Mouse (Mus musculus) yolk sac, embryonic 10.5 days (tissue): ENCODE data around the gene Cbx4.
"Not testable (repeated sequence)": the region's sequence is repeated elsewhere in the genome, so short reads cannot be mapped to it uniquely, and the experiment has no call there.

Experiments
- DNase-seq: peaks from one replicate; pipeline ENCODE4 v3.0.0-alpha.2; 2017; ENCODE audit warnings: low spot score

Cbx4 gene

DNA sequence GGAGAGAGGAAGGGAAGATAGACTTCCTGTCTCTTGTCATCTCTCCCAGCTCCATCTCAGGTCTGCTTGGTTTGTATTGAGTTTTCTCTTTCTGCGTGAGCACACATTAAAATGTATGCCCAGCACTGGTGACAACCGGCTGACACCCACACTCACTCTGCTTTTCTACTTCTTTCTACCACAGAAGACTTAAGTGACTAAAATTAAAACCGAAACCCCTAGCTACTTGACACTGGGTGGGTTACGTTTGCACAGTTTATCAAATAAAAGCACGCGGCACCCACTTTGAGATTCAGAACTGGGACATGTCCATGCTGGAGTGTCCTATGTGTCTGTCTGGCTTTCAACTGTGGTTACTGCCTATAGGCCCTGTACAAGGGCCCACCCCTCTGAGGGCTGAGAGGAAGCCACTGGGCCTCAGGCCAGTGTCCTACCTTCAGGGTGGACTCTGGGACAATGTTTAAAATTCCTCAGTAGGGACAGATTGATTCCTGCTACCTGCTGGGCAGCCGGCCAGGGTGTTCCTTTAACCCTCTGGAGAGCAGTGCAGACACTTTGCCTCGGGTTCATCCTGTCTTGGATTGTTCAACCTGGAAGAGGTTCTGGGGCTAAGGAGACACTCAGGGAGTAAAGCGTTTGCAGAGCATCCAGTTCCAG lies 23.5 kb upstream of the Cbx4 start:
- DNase-seq: no peak

DNA sequence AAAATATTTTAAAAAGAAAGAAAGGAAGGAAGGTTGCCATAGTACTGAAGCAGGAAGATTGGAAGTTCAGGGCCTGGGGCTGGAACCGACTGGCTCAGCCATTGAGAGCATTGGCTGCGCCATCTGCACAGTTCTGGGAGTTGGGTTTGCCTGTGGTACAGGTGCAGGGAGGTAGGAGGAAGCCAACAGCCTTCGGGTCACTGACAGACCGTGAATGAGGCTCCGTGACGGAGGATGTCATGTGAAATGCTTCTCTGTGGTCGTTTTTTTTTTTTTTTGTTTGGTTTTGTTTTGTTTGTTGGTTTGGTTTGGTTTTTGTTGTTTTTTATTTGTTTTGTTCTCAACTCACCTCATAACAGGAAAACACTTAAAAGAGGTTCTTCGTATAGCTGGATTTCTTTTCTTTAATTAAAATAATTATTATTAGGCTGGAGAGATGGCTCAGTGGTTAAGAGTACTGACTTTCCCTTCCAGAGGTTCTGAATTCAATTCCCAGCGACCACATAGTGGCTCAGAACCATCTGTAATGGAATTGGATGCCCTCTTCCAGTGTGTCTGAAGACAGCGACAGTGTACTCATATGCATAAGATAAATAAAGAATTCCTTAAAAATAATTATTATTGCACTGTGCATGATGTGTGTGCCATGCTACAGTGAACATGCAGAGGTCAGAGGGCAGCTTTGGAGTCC lies 22.7 kb upstream of the Cbx4 start:
- no peak for DNase-seq

DNA sequence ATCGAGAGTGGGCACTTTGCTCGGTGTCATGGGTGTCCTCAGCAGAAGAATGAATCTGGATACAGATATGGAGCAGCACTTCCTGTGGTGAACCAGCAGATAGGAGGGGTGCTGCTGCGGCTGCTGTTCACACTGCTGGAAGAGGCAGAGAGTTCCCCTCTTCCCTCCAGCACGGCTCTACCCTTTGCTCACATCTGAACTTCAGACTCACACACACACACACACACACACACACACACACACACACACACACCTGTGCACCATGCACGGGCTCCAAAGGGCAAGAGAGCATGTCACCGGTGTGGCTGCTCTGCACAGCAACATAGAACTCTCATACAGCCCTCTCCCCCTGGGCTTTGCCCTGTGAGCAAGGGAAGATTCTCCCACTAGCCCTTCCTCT lies 20.3 kb upstream of the Cbx4 start:
- no peak for DNase-seq

DNA sequence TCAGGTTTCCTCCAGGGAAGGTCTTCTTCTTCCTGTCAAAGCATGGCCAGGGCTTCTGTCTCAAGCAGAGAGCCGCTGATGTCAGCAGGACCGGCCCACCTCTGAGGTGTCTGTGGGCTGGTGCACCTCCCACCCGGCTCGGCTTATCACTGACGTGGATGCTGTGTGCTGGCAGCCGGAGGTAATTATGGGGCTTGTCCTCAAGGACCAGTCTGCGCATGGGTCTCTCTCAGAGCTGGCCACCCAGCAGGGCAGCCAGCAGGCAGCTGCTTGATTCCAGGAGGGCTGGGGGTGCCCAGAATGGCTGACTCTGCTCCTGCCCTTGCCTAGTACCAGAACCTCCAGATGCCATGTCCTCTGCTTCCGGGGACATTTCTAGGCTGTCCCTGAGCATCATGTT lies 19.7 kb upstream of the Cbx4 start:
- no peak for DNase-seq

DNA sequence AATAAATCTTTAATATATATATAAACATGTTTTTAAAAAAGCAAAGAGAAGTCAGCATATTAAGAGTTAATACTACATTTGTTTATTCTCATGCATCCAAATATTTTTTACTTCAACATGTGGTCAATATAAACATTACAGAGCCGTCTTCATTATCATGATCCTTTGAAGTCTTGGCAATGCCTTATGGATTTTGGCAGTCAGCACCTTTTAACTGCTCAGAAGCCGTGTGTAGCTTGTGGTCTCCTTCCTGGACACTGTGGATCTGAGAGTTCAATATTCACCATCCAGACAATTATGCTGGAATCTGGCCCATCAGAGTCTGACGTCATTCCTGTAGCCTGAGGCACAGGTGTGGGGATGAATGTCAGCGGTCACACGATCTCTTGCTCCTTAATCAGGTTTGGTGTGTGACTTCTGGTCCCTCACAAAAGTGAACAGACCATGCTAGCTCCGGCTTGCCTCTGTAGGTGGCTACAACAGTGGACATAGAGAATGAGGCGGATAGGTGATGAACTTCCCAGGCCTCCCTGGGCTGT lies 19.1 kb upstream of the Cbx4 start:
- DNase-seq: no peak

DNA sequence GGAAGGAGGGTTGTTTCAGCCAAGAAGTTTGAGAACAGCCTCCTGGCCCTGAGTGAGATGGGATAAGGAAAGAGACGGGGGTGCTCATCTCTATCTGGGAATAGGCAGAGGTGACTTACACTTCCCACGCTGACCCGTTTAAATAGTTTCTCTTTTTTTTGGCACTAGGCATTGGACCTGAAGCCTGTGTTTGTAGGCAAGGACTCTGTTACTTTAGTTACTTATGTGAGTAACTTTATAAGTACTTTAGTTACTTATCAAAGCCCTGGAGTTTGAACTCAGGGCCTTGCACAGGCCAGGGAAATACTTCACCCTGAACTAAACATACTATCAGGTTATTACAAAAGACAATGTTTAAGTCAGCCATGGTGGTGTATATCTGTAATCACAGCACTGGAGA lies 18.0 kb upstream of the Cbx4 start:
- DNase-seq: no peak

DNA sequence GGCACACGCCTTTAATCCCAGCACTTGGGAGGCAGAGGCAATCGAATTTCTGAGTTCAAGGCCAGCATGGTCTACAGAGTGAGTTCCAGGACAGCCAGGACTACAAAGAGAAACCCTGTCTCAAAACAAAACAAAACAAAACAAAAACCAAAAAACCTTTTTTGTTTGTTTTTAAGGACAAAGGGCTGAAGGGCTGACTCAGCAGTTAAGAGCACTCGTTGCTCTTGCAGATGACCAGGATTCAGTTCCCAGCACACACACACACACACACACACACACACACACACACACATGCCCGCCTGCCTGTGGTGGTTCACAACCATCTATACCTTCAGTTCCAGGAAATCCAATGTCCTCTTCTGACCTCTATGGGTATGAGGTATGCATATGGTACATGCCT lies 14.3 kb upstream of the Cbx4 start:
- DNase-seq: not testable (repeated sequence)

DNA sequence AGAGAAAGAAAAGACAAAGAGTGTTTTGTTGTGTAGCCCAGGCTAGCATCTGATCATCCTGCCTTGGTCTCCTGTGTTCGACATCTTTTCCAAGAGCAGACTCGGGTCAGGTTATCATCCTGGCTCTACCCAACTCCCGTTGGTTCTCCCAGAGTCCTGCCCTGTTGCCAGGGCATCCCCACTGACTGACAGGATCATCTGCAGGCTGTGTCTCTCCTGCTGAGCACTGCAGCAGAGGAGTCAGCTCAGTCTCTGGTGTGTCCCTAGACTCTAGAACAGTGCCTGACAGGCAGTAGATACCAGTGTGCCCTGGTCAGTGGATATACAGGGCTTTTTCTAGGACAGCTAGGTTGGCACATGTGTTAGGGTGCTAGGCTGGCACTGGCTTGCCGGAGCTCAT lies 12.2 kb upstream of the Cbx4 start:
- DNase-seq: no peak

DNA sequence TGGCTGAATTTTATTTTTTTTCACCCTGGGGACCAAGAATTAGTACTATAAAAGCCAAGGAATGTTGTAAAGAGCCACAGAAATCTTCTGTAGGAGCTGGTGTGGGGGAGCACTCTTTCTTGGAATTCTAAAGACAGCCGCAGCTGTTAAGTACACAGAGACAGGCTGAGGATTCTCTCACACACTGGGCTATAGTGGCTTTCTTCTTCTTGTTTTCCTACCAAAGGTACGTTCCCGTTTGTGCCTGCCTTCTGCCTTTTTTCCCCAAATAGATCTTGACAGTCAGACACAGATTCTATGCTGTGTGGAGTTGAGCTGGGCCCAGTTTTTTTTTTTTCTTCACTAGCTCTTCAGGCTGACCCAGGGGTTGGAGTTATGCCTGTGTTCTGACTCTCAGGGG lies 9.4 kb upstream of the Cbx4 start:
- no peak for DNase-seq

DNA sequence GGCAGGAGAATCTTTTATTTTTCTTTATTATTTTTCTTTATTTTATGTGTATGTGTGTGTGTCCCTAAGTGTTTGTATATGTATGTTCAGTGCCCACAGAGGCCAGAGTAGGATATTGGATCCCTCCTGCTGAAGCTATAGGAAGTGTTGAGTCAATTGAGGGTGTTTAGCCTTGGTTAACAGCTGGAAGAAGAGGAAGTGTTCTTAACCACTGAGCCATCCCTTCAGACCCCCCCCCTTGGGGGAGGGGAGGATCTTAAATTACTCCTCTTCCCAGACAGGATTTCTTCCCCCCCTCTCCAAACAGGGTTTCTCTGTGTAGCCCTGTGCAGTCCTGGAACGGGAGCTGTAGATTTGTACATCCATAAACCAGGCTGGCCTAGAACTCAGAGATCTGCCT lies 7.3 kb upstream of the Cbx4 start:
- no peak for DNase-seq

DNA sequence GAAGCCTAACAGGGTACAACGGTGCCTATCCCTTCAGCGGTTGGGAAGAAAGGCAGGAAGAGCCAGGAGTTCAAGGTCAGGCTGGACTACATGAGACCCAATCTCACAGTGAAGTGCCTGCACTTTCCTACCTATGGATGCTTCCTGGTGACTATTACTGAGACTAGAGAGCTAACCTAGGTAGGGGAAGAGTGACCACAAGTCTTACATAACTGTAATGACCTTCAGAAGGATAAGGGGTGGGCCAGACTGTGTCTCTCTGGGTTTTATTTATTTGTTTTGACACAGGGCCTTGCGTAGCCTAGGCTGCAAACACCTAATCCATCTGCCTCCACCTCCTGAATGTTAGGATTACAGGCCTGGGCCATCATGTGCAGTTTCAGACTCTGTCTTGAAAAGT lies 6.3 kb upstream of the Cbx4 start:
- no peak for DNase-seq

DNA sequence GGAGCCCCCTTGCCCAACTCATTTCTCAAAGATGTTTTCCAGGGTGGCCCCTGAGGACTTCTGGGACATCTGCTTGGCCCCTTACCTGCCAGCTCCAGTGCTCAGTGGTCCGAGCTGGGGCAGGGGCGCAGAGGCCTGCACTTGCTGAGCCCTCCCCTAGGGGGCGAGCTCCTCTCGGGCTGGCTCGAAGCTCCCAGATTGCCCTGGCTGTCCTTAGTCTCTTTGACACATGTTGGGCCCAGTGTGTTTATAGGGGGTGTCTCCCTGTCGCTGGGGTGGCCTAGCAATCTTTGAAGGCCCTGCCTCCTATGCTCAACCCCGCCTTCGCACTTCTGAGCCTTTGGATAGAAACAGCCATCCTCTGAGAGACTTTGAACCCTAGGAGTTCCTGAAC lies 5.6 kb upstream of the Cbx4 start:
- peak; percentile 69 for DNase-seq

DNA sequence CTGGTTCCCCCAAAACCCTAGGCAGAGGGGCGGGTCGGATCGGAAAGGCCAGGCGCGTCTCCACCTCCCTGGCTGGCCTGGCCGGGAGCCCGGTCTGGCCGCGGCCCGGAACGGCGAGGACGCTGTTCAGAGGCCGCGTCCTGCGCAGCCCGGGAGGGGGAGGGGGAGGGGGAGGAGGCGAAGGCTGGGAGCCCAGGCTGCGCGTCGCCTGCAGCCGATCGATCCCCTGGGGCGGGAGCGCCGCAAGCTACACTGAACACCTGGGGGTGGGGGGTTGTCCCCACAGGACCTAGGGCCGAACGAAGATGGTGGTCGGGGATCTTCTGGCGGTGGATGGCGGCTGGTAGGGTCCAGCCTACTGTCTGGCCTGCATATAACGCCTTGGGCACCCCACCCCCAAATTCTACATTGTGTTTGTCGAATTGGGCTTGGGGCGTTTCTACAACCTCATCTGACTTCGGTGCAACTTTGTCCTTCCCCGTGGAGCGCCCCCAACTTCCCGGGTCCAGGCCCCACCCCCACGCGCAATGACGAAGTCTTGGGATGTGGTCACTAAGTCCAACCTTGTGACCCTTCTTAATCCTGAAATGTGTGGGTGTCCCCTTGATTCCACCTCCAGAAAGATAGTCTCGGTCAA lies 5.1 kb upstream of the Cbx4 start:
- DNase-seq: peak; percentile 80

DNA sequence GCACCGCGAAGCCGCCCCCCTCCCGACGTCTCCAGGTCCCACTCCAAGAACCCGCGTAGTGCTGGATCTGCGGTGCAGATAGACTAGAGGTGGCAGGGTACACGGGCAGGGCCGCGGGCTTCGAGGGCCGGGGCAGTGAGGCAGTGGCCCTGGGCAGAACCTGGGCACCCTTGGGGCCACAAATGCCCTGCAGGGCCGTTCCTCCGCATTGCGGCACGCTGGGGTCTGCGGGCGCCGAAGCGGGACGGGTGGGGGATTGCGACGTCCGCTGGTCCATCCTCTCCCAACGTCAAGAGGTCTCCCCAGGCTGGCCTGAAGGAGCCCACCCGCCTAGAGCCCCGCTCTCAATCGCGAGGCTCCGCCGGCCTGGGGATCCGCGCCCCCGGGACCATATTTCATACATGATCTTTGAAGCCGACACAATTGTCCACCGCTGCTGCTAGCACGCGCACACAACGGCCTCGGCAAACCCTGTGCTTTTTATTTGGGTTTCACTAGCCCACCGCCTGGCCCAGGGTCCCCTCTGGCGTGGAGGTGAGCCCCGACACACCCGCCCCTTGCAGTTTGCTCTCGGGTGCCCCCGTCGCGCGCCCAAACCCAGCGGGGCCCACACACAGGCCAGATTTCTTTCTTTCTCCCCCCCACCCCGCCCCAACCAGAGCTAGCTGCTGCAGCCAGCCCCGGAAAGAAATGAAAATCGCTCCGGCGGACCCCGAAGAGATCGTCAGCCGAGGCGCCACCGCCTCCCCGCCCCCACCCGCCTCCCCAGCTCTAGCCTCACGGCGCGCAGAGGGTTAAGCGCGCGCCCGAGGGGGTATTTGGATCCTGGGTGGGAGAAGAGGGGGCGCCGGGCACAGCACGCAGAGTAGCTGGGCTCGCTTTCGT lies 4.3 kb upstream of the Cbx4 start:
- DNase-seq: no peak

DNA sequence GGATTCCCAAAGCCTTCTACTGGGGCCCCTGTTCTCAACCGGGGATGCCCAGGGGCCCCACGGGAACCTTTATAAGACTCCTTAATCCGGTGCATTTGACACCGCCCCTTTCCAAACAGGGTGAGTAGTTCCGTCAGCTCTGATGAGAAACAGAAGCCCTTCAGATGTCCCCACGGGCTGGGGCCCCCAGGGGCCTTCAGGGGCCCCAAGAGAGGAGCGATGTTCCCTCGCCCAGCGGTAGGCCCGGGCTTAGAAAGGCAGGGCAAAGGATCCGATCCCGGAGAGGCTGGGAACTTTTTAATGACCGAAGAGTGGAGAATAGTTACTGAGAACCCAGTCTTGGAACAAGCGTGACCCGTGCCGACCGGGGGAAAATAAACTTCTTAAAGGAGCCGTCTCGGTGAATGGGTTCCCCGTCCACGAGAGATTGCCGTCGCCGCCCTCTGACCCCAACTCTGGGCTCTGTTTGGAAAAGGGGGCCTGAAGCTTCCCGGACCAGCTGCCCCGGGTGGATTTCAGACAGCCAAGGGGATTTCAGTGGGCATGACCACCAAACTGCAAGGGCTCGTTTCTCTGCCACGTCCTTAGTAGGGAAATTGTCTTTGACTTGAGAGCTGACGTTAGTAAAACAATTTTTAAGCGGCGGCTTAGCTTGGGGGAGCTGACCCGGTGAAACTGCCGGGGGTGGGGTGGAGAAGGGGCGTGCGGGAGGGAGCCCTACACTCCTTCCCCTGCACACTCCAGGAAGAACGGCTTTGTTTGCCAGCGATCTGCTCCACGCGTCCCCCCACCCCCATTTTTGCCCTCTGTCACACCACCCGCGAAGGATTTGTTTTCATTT lies 3.4 kb upstream of the Cbx4 start:
- DNase-seq: no peak

DNA sequence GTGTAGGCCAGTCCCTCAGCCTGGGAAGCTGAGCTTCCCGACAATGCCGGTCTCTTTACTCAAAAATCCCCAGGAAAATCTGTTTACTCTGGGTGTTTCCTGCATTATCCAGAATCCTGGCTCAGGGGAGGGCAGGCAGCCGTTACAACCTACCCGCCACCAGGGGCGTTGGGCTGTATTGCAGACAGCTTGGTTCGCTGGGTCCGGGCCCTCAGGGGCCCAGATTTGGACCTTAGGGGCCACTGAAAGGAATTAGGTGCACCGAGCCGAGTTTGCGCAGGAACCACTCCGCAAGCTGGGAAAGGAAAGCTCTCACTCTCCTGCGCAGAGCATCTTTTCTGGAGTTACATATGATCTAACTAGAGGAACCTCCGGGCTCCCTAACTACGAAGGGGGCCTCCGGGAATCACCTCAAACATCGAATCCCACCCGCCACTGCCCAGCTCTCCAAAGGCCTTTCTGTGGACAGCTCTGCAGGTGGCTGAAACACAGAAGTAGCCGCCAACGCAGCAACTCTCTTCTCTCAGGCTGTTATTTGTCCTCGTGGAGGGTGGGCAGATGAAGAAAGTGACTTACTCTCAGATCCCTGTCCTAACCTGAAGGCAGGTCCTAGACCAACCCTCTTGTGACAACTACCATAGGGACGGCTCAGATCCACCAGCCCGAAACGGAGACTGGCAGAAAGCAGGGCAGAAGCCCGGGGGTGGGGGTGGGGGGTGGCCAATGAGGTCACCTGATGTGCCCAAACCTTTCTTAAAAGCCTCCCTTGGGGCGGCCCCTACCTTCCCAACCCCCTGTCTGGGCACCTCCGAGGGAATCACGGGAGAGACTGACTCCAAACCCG lies 2.6 kb upstream of the Cbx4 start:
- DNase-seq: no peak

DNA sequence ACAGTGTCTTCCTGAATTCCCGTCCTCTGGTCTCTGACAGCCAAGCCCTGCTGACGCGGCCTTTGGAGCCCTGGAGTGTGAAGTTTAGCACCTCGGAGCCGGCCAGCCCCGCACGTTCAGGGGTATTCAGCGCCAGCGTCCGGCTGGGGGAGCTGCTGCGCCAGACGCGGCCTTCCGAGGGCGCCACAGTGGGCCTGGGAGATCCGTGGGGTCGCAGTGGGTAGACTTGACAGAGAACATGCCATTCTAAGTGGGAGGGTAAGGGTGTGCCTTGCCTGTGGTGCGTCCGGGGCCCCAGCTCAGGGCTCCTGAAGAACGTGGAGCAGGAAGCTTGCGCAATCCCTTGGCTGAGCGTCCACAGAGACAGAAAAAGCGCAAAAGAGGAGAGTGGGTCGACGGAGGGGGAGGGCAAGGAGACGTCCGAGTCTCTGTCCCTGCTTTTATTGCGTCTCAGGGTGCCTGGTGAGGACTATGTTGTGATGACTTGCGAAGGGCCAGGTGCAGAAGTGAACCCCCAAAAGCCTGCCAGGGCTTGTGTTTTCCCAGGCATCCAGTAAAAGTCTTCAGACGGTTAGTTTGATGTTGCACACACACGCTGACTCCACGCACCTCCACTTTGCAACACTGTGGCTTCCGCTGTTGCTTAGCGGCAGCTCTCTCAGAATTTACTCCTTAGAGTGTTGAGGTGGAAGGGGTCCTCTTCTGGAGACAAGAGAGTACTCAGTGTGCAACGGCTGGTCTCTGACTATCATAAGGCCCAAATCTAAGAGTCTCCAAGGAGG lies 1.5 kb upstream of the Cbx4 start:
- DNase-seq: no peak

DNA sequence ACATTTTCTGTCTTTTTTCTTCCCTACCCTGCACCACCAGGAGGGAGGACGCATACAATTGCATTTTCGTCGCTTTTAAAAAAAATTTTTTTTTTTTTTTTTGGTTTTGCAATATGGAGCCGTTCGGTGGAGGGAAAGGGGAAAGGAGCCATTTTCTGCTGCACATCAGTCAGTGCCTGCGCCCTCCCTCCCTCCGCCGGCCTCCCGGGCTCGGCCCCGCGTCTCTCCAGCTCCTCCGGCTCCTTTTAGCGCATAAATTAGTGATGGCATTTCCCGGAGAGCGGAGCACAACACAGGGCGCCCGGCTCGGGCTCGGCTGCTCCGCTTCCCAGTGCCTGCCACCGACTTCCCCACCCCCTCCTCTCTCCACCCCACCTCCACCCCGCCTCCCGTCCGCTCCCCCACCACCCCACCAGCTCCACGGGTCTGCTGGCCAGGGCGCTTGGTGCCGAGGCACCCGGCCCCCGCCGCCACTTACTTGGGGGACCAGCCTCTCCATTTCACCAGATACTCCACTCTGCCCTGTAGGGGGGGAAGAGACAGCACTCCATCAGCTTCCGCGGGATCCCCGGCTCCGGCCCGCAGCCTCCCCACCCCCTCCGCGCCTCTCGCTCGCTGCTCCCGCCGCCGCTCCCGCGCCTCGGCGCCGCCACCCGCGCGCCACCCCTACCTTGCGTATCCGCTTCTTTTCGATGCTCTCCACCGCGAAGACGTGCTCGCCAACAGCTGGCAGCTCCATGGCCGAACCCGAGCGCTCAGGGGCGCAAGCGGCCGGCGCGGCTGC lies 550 bp downstream of the Cbx4 start:
- DNase-seq: peak; percentile 78
